15 mouse cellular contexts compared by ENCODE assay signal in the genomic region with DNA sequence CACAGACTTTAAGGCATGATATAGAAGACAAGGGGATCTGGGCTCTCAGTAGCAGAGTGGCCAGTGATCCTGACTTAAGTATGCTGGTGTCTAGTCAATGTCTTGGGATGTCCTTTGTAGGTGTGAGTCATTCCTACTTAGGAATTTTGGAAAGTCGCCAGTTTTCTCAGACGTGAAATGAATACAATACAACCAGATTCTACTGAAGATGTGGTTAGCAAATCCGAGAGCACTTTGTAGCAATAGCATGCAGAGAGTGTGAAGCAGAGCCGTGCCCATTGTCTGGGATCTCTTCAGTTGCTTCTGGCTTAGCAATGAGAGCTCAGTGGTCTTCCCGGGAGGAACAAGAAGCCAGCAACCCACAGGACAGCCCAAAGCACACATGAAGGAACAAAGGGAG. TPM values are rescaled to one million over a fixed set of nuclear protein-coding genes. Genes with fewer than 3 reads are reported as not detected.
DNase-seq lines count a peak whose midpoint lies in the region; ATAC-seq and TF ChIP-seq lines count a peak whose summit lies in the region.
"Had no signal": no experiment of that assay in that cellular context is flagged by ENCODE, and none has a peak within 500 bp of the region (broad histone marks: within the 10 kb centered on the region; RNA-seq: fewer than 3 reads in every experiment).

No protein-coding gene starts in this region.

- no peaks in the 10 kb centered on the region for H3K9me3 ChIP-seq in kidney, embryonic 16.5 days (ENCODE audit: low read length)
- H3K9me3 ChIP-seq: forebrain, embryonic 12.5 days had no signal

- peaks cover 3% of the 10 kb centered on the region; the same call in 1 of the 2 replicates for H3K79me2 ChIP-seq in liver, adult 2 months (ENCODE audit: control insufficient read depth, insufficient read depth, low read length)

- no peak for TF ChIP-seq CTCF in liver, adult 2 months (IDR thresholded peaks at IDR 0.05; ENCODE audit: low read depth, low read length)
- no peak for TF ChIP-seq CTCF in small intestine, adult 2 months (IDR thresholded peaks at IDR 0.05; ENCODE audit: extremely low read depth, insufficient read length, insufficient replicate concordance, low read depth, low read length)

- H3K4me1 ChIP-seq in liver, adult 2 months (ENCODE audit: control insufficient read depth, insufficient read depth, low read length), result peaks cover 14% of the 10 kb centered on the region; the same call in 1 of the 2 replicates
- peaks cover 37% of the 10 kb centered on the region for H3K4me1 ChIP-seq in kidney, embryonic 16.5 days (ENCODE audit: insufficient read depth, low read length)
- H3K4me1 ChIP-seq in small intestine, adult 2 months (ENCODE audit: control insufficient read depth, insufficient read depth, insufficient read length, low read length), result peaks cover 26% of the 10 kb centered on the region; the same call in 1 of the 2 replicates

- ATAC-seq in kidney, embryonic 16.5 days (ENCODE audit: low FRiP score, low TSS enrichment), result no peak

- no peaks in the 10 kb centered on the region for H3K36me3 ChIP-seq in liver, adult 2 months (ENCODE audit: control insufficient read depth, insufficient read depth, low read length)
- H3K36me3 ChIP-seq in kidney, embryonic 16.5 days (ENCODE audit: insufficient read depth, low read length), result no peaks in the 10 kb centered on the region
- H3K36me3 ChIP-seq in small intestine, adult 2 months (ENCODE audit: control insufficient read depth, insufficient read depth, low read length), result peaks cover 15% of the 10 kb centered on the region
- H3K36me3 ChIP-seq: forebrain, embryonic 12.5 days had no signal

- no peak overlapping the region for H3K4me3 ChIP-seq in liver, adult 2 months (ENCODE audit: insufficient read depth, low read depth, low read length)
- 0 out of 2 replicates have a peak overlapping the region, but pooled peaks have one; percentile 6 for H3K4me3 ChIP-seq in kidney, embryonic 16.5 days (ENCODE audit: low read length)
- H3K4me3 ChIP-seq in small intestine, adult 2 months (ENCODE audit: low read depth, low read length), result peak overlapping the region; percentile 54
- H3K4me3 ChIP-seq: forebrain, embryonic 12.5 days had no signal

- no peaks in the 10 kb centered on the region for H3K27me3 ChIP-seq in liver, adult 2 months (ENCODE audit: control insufficient read depth, insufficient read depth, low read length)
- H3K27me3 ChIP-seq in kidney, embryonic 16.5 days (ENCODE audit: insufficient read depth, low read length), result no peaks in the 10 kb centered on the region
- no peaks in the 10 kb centered on the region for H3K27me3 ChIP-seq in small intestine, adult 2 months (ENCODE audit: control insufficient read depth, insufficient read depth, low read length)
- H3K27me3 ChIP-seq: forebrain, embryonic 12.5 days had no signal

- DNase-seq in liver, adult 2 months (ENCODE audit: extremely low read depth, low read depth, low spot score), result no peak
- DNase-seq in liver (no peak), ZHBTc4 (ENCODE audit: low read depth, low spot score) (peak; percentile 25)
- DNase-seq in thymus, adult 18-20 months, result no peak
- no peak for DNase-seq in left cerebral cortex, adult 18-20 months (ENCODE audit: low spot score in 2 of 2)
- no peak for DNase-seq in left cerebral cortex, adult 8-10 months (ENCODE audit: low spot score in 2 of 2)
- DNase-seq: thymus, postnatal 25 days had no signal

- H3K27ac ChIP-seq in liver, adult 2 months (replicated peaks; ENCODE audit: insufficient read depth, low read depth, low read length), result peak overlapping the region; percentile 84
- peak overlapping the region; percentile 91 for H3K27ac ChIP-seq in kidney, embryonic 16.5 days (ENCODE audit: low read length)
- peak overlapping the region; percentile 88 for H3K27ac ChIP-seq in small intestine, adult 2 months (ENCODE audit: insufficient read depth, low read depth, low read length)
- H3K27ac ChIP-seq: forebrain, embryonic 12.5 days had no signal

- H3K4me2 ChIP-seq in kidney, embryonic 16.5 days (replicated peaks; ENCODE audit: low read depth, low read length), result peak overlapping the region; percentile 35
- H3K4me2 ChIP-seq: forebrain, embryonic 12.5 days had no signal

- 47% methylated on average over 5 of the region's 5 CpGs for WGBS in liver, adult 2 months
- WGBS in kidney, embryonic 16.5 days, result 53% methylated on average over 5 of the region's 5 CpGs
- WGBS in small intestine, adult 2 months, result 11% methylated on average over 5 of the region's 5 CpGs

- H3K9ac ChIP-seq in liver, adult 2 months (ENCODE audit: low read depth, low read length), result peak overlapping the region; percentile 40
- 0 out of 2 replicates have a peak overlapping the region, but pooled peaks have one; percentile 8 for H3K9ac ChIP-seq in kidney, embryonic 16.5 days (replicated peaks; ENCODE audit: low read length)
- H3K9ac ChIP-seq: forebrain, embryonic 12.5 days had no signal

- TF ChIP-seq POLR2A in liver, adult 2 months (IDR thresholded peaks at IDR 0.05; ENCODE audit: extremely low read depth, insufficient read depth, low read length), result no peak
- TF ChIP-seq POLR2A in small intestine, adult 2 months (IDR thresholded peaks at IDR 0.05; ENCODE audit: low read depth, low read length), result no peak

RNA-seq across cellular contexts. Expression of gene AA986860, which starts 2.7 kb away (rescaled TPM):
- 0.65 and 0.74 TPM in 2 replicates for total RNA-seq in liver, adult 2 months (2014; rRNA removed)
- polyA plus RNA-seq in liver, adult 2 months (2012; rRNA removed), result 0.18 and 0.25 TPM in 2 replicates
- polyA plus RNA-seq in kidney, embryonic 16.5 days (2015; fragmentation: Nextera tagmentation; extraction: Ambion mirVana), result 16.1 TPM in 2 replicates
- 15.1 and 64.1 TPM in 2 replicates for polyA plus RNA-seq in small intestine, adult 2 months (2012; rRNA removed)
- 1 to 10 TPM; 1.5 TPM for total RNA-seq in left cerebral cortex, adult 18-20 months (2021)
- total RNA-seq in left cerebral cortex, adult 8-10 months (2022), result 1 to 10 TPM; 1.9 to 2.5 (median 2.1) TPM

RNA-seq across cellular contexts. Expression of gene Pfkfb2, which starts 5.4 kb away (rescaled TPM):
- 17.8 and 19.5 TPM in 2 replicates for total RNA-seq in liver, adult 2 months (2014; rRNA removed)
- 5.3 and 8.5 TPM in 2 replicates for polyA plus RNA-seq in liver, adult 2 months (2012; rRNA removed)
- 9.5 and 9.7 TPM in 2 replicates for polyA plus RNA-seq in kidney, embryonic 16.5 days (2015; fragmentation: Nextera tagmentation; extraction: Ambion mirVana)
- polyA plus RNA-seq in small intestine, adult 2 months (2012; rRNA removed), result 4.2 and 9.6 TPM in 2 replicates
- total RNA-seq in left cerebral cortex, adult 18-20 months (2021), result 10 to 100 TPM; 36.9 to 43.6 TPM
- total RNA-seq in left cerebral cortex, adult 8-10 months (2022), result 10 to 100 TPM; 44.4 to 48.1 (median 46.4) TPM

RNA-seq across cellular contexts. Expression of gene Yod1, which starts 17.3 kb away (rescaled TPM):
- total RNA-seq in liver, adult 2 months (2014; rRNA removed), result 8.9 and 9.0 TPM in 2 replicates
- polyA plus RNA-seq in liver, adult 2 months (2012; rRNA removed), result 1.3 and 1.4 TPM in 2 replicates
- 9.0 and 11.3 TPM in 2 replicates for polyA plus RNA-seq in kidney, embryonic 16.5 days (2015; fragmentation: Nextera tagmentation; extraction: Ambion mirVana)
- 0.50 and 1.5 TPM in 2 replicates for polyA plus RNA-seq in small intestine, adult 2 months (2012; rRNA removed)
- 10 to 100 TPM; 16.5 TPM for total RNA-seq in left cerebral cortex, adult 18-20 months (2021)
- 10 to 100 TPM; 14.2 to 16.7 (median 16.2) TPM for total RNA-seq in left cerebral cortex, adult 8-10 months (2022)

RNA-seq across cellular contexts. Expression of gene Gm29427, which starts 18.9 kb away (rescaled TPM):
- 0.20 TPM in 1 of 2 replicates, not detected in the other for total RNA-seq in liver, adult 2 months (2014; rRNA removed)
- not detected in 2 replicates for polyA plus RNA-seq in liver, adult 2 months (2012; rRNA removed)
- not detected in 2 replicates for polyA plus RNA-seq in kidney, embryonic 16.5 days (2015; fragmentation: Nextera tagmentation; extraction: Ambion mirVana)
- not detected in 2 replicates for polyA plus RNA-seq in small intestine, adult 2 months (2012; rRNA removed)
- not detected for total RNA-seq in left cerebral cortex, adult 18-20 months (2021)
- under 1 TPM in 1 of 4 experiments, not detected in 3; 0.22 TPM for total RNA-seq in left cerebral cortex, adult 8-10 months (2022)
- total RNA-seq: common myeloid progenitor, adult 5-6 weeks; gastrocnemius, postnatal 4 days; left cerebral cortex, postnatal 36 days; megakaryocyte-erythroid progenitor cell, adult 5-6 weeks had no signal
- polyA plus RNA-seq: forebrain, embryonic 12.5 days; heart, postnatal 0 days had no signal
